Mouse (Mus musculus) myocyte (in vitro differentiated cells): ENCODE measurements around the gene Pole. TPM values are rescaled to one million over a fixed set of nuclear protein-coding genes. Genes with fewer than 3 reads are reported as not detected.

Source experiments
- H3K27me3 ChIP-seq: one replicate; pipeline ENCODE4 v1.6.1; 2011; ENCODE audit not compliant: control insufficient read depth, insufficient read depth, insufficient read length
- H3K36me3 ChIP-seq: one replicate; pipeline ENCODE4 v1.6.1; 2011; ENCODE audit not compliant: control insufficient read depth, insufficient read depth
- H3K4me2 ChIP-seq: one replicate; pipeline ENCODE4 v1.6.1; 2011; ENCODE audit warnings: low read depth, control low read depth
- H3K4me3 ChIP-seq: one replicate; pipeline ENCODE4 v1.5.1; 2011; ENCODE audit warnings: mild to moderate bottlenecking, control low read depth, moderate library complexity
- H3K79me2 ChIP-seq: one replicate; pipeline ENCODE4 v1.6.1; 2011; ENCODE audit not compliant: control insufficient read depth, insufficient read depth
- H3ac ChIP-seq: one replicate; pipeline ENCODE4 v1.6.1; 2011; ENCODE audit not compliant: control insufficient read depth, insufficient read length
- CEBPB ChIP-seq: IDR thresholded peaks from 2 replicates; pipeline ENCODE4 v1.6.1; 2011; ENCODE audit warnings: mild to moderate bottlenecking, moderate library complexity; ENCODE audit not compliant: poor library complexity, insufficient read depth, severe bottlenecking
- E2F4 ChIP-seq: IDR thresholded peaks from one replicate; pipeline ENCODE4 v1.6.1; 2011; ENCODE audit warnings: mild to moderate bottlenecking, control low read depth, moderate library complexity; ENCODE audit not compliant: insufficient read depth
- MAX ChIP-seq: IDR thresholded peaks from one replicate; pipeline ENCODE4 v1.6.1; 2011; ENCODE audit warnings: low read depth, mild to moderate bottlenecking, control low read depth
- MYOD1 ChIP-seq, 3 experiments: IDR thresholded peaks; one replicate each; pipeline ENCODE4 v1.6.1; 2011; ENCODE audit warnings: control low read depth in 2 of 3, low read depth in 2 of 3, mild to moderate bottlenecking in 2 of 3, moderate library complexity in 1 of 3; ENCODE audit not compliant: insufficient read length in 2 of 3, control insufficient read depth in 1 of 3
- MYOG ChIP-seq, 3 experiments: IDR thresholded peaks; one replicate each; pipeline ENCODE4 v1.6.1; 2011; ENCODE audit warnings: control low read depth in 2 of 3, low read depth in 2 of 3, mild to moderate bottlenecking in 2 of 3; ENCODE audit not compliant: insufficient read length in 2 of 3, control insufficient read depth in 1 of 3, insufficient read depth in 1 of 3
- POLR2A ChIP-seq: IDR thresholded peaks from one replicate; pipeline ENCODE4 v1.6.1; 2011; ENCODE audit warnings: low read depth, mild to moderate bottlenecking, control low read depth, moderate library complexity; ENCODE audit not compliant: insufficient read length
- POLR2AphosphoS2 ChIP-seq: IDR thresholded peaks from one replicate; pipeline ENCODE4 v1.6.1; 2011; ENCODE audit warnings: low read depth, control low read depth; ENCODE audit not compliant: insufficient read length
- REST ChIP-seq: IDR thresholded peaks from one replicate; pipeline ENCODE4 v1.6.1; 2011; ENCODE audit warnings: mild to moderate bottlenecking, control low read depth, moderate library complexity; ENCODE audit not compliant: insufficient read depth, insufficient read length
- SRF ChIP-seq: IDR thresholded peaks from one replicate; pipeline ENCODE4 v1.6.1; 2011; ENCODE audit warnings: low read depth; ENCODE audit not compliant: control insufficient read depth, insufficient read length
- TCF12 ChIP-seq: IDR thresholded peaks from one replicate; pipeline ENCODE4 v1.6.1; 2011; ENCODE audit warnings: mild to moderate bottlenecking, control low read depth; ENCODE audit not compliant: poor library complexity, insufficient read depth, severe bottlenecking
- TCF3 ChIP-seq: IDR thresholded peaks from one replicate; pipeline ENCODE4 v1.6.1; 2011; ENCODE audit warnings: low read depth, control low read depth; ENCODE audit not compliant: insufficient read length
- USF1 ChIP-seq: IDR thresholded peaks from one replicate; pipeline ENCODE4 v1.6.1; 2011; ENCODE audit warnings: low read depth, mild to moderate bottlenecking, control low read depth, moderate library complexity
- polyA plus RNA-seq: library from polyadenylated mRNA; unstranded; fragments of >200 nt; fragmentation: generic; extraction: Trizol; gene quantifications from one replicate; pipeline ENCODE4 v1.2.1, GENCODE M21; 2012; ENCODE audit warnings: missing spikeins

Gene Pole
- polyA plus RNA-seq, 1 experiment = 5.4 TPM

DNA sequence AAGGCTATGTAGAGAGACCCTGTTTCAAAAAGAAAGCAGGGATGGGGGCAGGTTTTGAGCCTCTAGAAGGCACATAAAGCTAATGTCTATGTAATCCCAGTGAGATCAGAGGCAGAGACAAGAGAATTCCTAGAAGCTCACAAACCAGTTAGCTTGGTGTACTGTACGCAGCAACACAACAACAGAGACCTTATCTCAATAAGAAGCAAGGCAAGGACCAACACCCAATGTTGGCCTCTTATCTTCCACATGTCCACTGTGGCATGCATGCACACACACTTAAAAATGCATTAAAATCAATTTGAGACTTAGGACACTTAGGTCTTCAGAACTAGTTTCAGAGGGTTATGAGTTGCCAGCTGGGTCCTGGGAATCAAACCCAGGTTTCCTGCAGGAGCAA, 5.5 kb downstream of the Pole start:
- Histone ChIP-seq H3K4me3 (no peak overlapping the region), H3K36me3 (no peaks in the 10 kb centered on the region), H3K4me2 (no peak overlapping the region), H3K27me3 (no peaks in the 10 kb centered on the region), H3ac (no peak overlapping the region), H3K79me2 (no peaks in the 10 kb centered on the region)
- TF ChIP-seq CEBPB = no peak
- TF ChIP-seq E2F4 = no peak
- no peak for TF ChIP-seq MAX
- TF ChIP-seq TCF3 = no peak
- TF ChIP-seq TCF12 = no peak
- TF ChIP-seq USF1 = no peak
- TF ChIP-seq POLR2A = no peak
- no peak for TF ChIP-seq MYOG (IDR thresholded peaks at IDR 0.05; ENCODE audit: control insufficient read depth in 1 of 3, insufficient read depth in 1 of 3, insufficient read length in 2 of 3, low read depth in 2 of 3)
- no peak for TF ChIP-seq POLR2AphosphoS2

DNA sequence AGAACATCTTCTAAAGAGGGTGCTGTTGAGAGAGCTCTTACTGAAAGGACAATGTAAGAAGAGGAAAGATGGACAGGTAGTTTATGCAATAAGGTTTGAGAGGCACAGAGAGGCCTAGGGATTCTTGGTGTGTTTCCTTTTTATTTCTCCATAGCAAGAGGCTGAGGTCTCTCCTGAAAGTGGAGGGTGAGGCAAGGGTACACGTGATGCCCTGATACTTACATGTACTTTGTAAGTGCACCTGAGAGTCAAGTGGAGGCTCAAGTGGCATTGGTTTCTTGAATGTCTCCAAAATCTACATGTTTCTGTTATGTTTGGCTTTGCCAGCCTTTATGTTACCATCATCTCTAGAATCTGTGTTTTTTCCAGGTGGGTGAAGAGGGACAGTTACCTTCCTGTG, 10.5 kb downstream of the Pole start:
- no peaks in the 10 kb centered on the region for H3K79me2 ChIP-seq
- no peak overlapping the region for H3K4me2 ChIP-seq
- TF ChIP-seq MAX = no peak
- TF ChIP-seq E2F4 = no peak
- TF ChIP-seq USF1 = no peak
- TF ChIP-seq MYOG (IDR thresholded peaks at IDR 0.05; ENCODE audit: control insufficient read depth in 1 of 3, insufficient read depth in 1 of 3, insufficient read length in 2 of 3, low read depth in 2 of 3) = no peak
- no peak for TF ChIP-seq POLR2A
- no peak for TF ChIP-seq REST
- TF ChIP-seq SRF = no peak
- TF ChIP-seq TCF12 = no peak
- no peak for TF ChIP-seq CEBPB
- no peak for TF ChIP-seq MYOD1 (IDR thresholded peaks at IDR 0.05; ENCODE audit: control insufficient read depth in 1 of 3, insufficient read length in 2 of 3, low read depth in 2 of 3)
- TF ChIP-seq POLR2AphosphoS2 = no peak
- no peak for TF ChIP-seq TCF3
- H3K36me3 ChIP-seq = peaks cover 6% of the 10 kb centered on the region
- H3K27me3 ChIP-seq = no peaks in the 10 kb centered on the region
- no peak overlapping the region for H3K4me3 ChIP-seq
- no peak overlapping the region for H3ac ChIP-seq

DNA sequence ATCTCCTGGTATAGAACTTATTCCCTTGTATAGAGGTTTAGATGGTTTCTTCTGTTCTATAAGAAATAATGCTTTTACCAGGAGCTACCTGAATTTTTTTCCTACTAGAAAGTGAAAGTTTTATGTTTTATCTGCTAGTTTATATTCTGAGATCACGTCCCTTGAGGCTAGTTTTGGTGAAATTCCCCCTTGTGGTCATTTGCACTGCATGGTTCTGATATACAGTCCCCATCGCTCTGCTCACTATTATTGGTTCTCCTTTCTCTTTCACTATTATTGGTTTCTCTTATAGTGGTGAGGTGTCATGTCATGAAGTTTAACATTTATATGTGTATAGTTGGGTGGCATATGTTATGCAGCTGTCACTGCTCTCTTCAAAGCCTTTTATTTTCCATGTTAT, 14.5 kb downstream of the Pole start:
- Histone ChIP-seq H3K4me3 (no peak overlapping the region), H3K79me2 (no peaks in the 10 kb centered on the region)
- TF ChIP-seq MAX (no peak), MYOG (IDR thresholded peaks at IDR 0.05; ENCODE audit: control insufficient read depth in 1 of 3, insufficient read depth in 1 of 3, insufficient read length in 2 of 3, low read depth in 2 of 3) (no peak), USF1 (no peak), E2F4 (no peak), TCF12 (no peak), TCF3 (no peak), POLR2AphosphoS2 (no peak), POLR2A (no peak), REST (no peak), MYOD1 (IDR thresholded peaks at IDR 0.05; ENCODE audit: control insufficient read depth in 1 of 3, insufficient read length in 2 of 3, low read depth in 2 of 3) (no peak), CEBPB (no peak), SRF (no peak)

DNA sequence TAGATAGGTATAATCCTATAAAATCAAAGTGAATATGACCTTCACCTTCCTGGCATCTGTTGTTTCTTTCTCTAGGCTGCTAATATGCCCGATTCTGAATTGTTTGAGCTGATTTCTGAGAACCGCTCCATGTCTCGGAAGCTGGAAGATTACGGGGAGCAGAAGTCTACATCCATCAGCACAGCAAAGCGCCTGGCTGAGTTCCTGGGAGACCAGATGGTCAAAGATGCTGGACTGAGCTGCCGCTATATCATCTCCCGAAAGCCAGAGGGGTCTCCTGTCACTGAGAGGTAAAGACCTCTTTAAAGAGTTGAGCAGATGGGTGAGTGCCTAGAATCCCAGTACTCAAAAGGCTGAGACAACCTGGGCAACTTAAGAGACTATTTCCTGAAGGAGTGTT, 22.8 kb downstream of the Pole start:
- no peak for TF ChIP-seq REST
- no peak for TF ChIP-seq SRF
- no peak for TF ChIP-seq POLR2A
- TF ChIP-seq MYOD1 (IDR thresholded peaks at IDR 0.05; ENCODE audit: control insufficient read depth in 1 of 3, insufficient read length in 2 of 3, low read depth in 2 of 3) = no peak
- no peak for TF ChIP-seq MYOG (IDR thresholded peaks at IDR 0.05; ENCODE audit: control insufficient read depth in 1 of 3, insufficient read depth in 1 of 3, insufficient read length in 2 of 3, low read depth in 2 of 3)
- no peak for TF ChIP-seq MAX
- TF ChIP-seq E2F4 = no peak
- no peak for TF ChIP-seq USF1
- TF ChIP-seq CEBPB = no peak
- no peak for TF ChIP-seq POLR2AphosphoS2
- no peak for TF ChIP-seq TCF12
- TF ChIP-seq TCF3 = no peak
- no peaks in the 10 kb centered on the region for H3K27me3 ChIP-seq
- H3K36me3 ChIP-seq = no peaks in the 10 kb centered on the region
- no peaks in the 10 kb centered on the region for H3K79me2 ChIP-seq
- H3K4me3 ChIP-seq = no peak overlapping the region
- no peak overlapping the region for H3ac ChIP-seq
- no peak overlapping the region for H3K4me2 ChIP-seq

More for the DNA sequence above, 14.5 kb downstream of the Pole start:
- peaks cover 18% of the 10 kb centered on the region for H3K36me3 ChIP-seq
- H3K4me2 ChIP-seq = no peak overlapping the region
- no peaks in the 10 kb centered on the region for H3K27me3 ChIP-seq
- no peak overlapping the region for H3ac ChIP-seq

DNA sequence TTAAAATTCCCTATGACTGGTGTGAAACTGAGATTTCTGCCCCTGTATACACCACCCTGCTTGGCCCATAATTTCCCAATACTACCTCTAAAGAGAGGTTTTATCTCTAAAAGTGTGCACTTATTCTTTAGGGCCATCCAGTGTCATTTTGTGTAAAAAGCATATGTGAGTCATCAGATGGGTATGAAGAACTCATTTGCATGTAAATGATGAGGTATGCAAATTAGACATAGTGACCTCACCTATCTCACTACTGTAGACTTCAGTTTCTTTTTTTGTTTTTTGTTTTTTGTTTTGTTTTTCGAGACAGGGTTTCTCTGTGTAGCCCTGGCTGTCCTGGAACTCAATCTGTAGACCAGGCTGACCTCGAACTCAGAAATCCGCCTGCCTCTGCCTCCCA, 27.0 kb downstream of the Pole start:
- Histone ChIP-seq H3K36me3 (peaks cover 3% of the 10 kb centered on the region), H3ac (no peak overlapping the region), H3K27me3 (no peaks in the 10 kb centered on the region), H3K79me2 (no peaks in the 10 kb centered on the region), H3K4me2 (no peak overlapping the region), H3K4me3 (no peak overlapping the region)
- TF ChIP-seq TCF3 (no peak), CEBPB (no peak), USF1 (no peak)
